Comparison of ENCODE assay signal across 9 mouse cellular contexts in genomic region chr17:72938026-72938795, GRCm38 (mm10). TPM values are rescaled to one million over a fixed set of nuclear protein-coding genes. Genes with fewer than 3 reads are reported as not detected.
DNase-seq lines count a peak whose midpoint lies in the region; ATAC-seq and TF ChIP-seq lines count a peak whose summit lies in the region.
"Had no signal": no experiment of that assay in that cellular context is flagged by ENCODE, and none has a peak within 500 bp of the region (broad histone marks: within the 10 kb centered on the region; RNA-seq: fewer than 3 reads in every experiment).

No protein-coding gene starts in this region.

- H3K9me3 ChIP-seq in lung, postnatal 0 days (ENCODE audit: low read length): no peaks in the 10 kb centered on the region
- no peaks in the 10 kb centered on the region for H3K9me3 ChIP-seq in hindbrain, embryonic 11.5 days (ENCODE audit: control insufficient read depth, low read length)

- no peak for TF ChIP-seq CTCF in layer of hippocampus, adult 2 months (conservative IDR thresholded peaks at IDR 0.05)
- TF ChIP-seq CTCF in lung, postnatal 0 days (IDR thresholded peaks at IDR 0.05): no peak

- DNase-seq in layer of hippocampus, adult 2 months (ENCODE audit: low spot score in 2 of 2): no peak
- DNase-seq in layer of hippocampus, postnatal 36 days: no peak
- DNase-seq in adipocyte (ENCODE audit: low spot score): peak; percentile 48
- DNase-seq in gastrocnemius, postnatal 25 days: peak; percentile 75
- DNase-seq in lung, postnatal 0 days (ENCODE audit: low spot score): no peak
- DNase-seq in hindbrain, embryonic 11.5 days (ENCODE audit: low spot score): no peak
- no peak for DNase-seq in thymus, postnatal 14 days
- no peak for DNase-seq in left cerebral cortex, postnatal 10 days (ENCODE audit: extremely low spot score in 1 of 2, low spot score in 2 of 2)
- DNase-seq: liver, postnatal 0 days had no signal

- H3K9ac ChIP-seq in lung, postnatal 0 days (replicated peaks; ENCODE audit: low read depth): no peak overlapping the region
- H3K9ac ChIP-seq in hindbrain, embryonic 11.5 days (ENCODE audit: low read depth, low read length): no peak overlapping the region
- H3K9ac ChIP-seq: liver, postnatal 0 days had no signal

- H3K4me3 ChIP-seq in layer of hippocampus, adult 2 months: no peak overlapping the region
- no peak overlapping the region for H3K4me3 ChIP-seq in lung, postnatal 0 days (ENCODE audit: low read depth, low read length)
- no peak overlapping the region for H3K4me3 ChIP-seq in hindbrain, embryonic 11.5 days (ENCODE audit: low read depth, low read length)

- intact Hi-C loops in left cerebral cortex, postnatal 10 days (cut with DNase I): no loop called here

- ATAC-seq in lung, postnatal 0 days: peak; percentile 23
- ATAC-seq in hindbrain, embryonic 11.5 days (ENCODE audit: low FRiP score): no peak
- ATAC-seq: liver, postnatal 0 days had no signal

- TF ChIP-seq EP300 in lung, postnatal 0 days (IDR thresholded peaks at IDR 0.05): no peak

- H3K27ac ChIP-seq in layer of hippocampus, adult 2 months: peak overlapping the region; percentile 69
- peak overlapping the region; percentile 14 for H3K27ac ChIP-seq in lung, postnatal 0 days (ENCODE audit: low read length)
- no peak overlapping the region for H3K27ac ChIP-seq in hindbrain, embryonic 11.5 days (ENCODE audit: low read depth, low read length)

- no peaks in the 10 kb centered on the region for H3K27me3 ChIP-seq in lung, postnatal 0 days (replicated peaks; ENCODE audit: insufficient read depth, low read length)
- H3K27me3 ChIP-seq in hindbrain, embryonic 11.5 days (ENCODE audit: control insufficient read depth, insufficient read depth, low read length): no peaks in the 10 kb centered on the region

- H3K36me3 ChIP-seq in lung, postnatal 0 days (ENCODE audit: insufficient read depth, low read length): 0 out of 2 replicates have a peak, but pooled peaks cover 4% of the 10 kb centered on the region
- H3K36me3 ChIP-seq in hindbrain, embryonic 11.5 days (ENCODE audit: control insufficient read depth, insufficient read depth, low read length): peaks cover 12% of the 10 kb centered on the region

- H3K4me1 ChIP-seq in lung, postnatal 0 days (ENCODE audit: insufficient read depth, low read depth, low read length): 0 out of 2 replicates have a peak, but pooled peaks cover 11% of the 10 kb centered on the region
- H3K4me1 ChIP-seq in hindbrain, embryonic 11.5 days (replicated peaks; ENCODE audit: control insufficient read depth, insufficient read depth, low read length): no peaks in the 10 kb centered on the region

- 55% methylated on average over 11 of the region's 11 CpGs for WGBS in lung, postnatal 0 days
- 91% methylated on average over 11 of the region's 11 CpGs for WGBS in hindbrain, embryonic 11.5 days

- H3K4me2 ChIP-seq in lung, postnatal 0 days (replicated peaks; ENCODE audit: low read depth, low read length): no peak overlapping the region
- H3K4me2 ChIP-seq in hindbrain, embryonic 11.5 days (replicated peaks; ENCODE audit: low read depth, low read length): no peak overlapping the region

RNA-seq across cellular contexts. Expression of gene Lbh, which starts 20.1 kb away (rescaled TPM):
- total RNA-seq in layer of hippocampus, adult 2 months (2021): 10 to 100 TPM; 31.4 to 34.8 TPM
- total RNA-seq in layer of hippocampus, postnatal 36 days (2021): 10 to 100 TPM; 32.6 to 35.7 TPM
- 10 to 100 TPM in 1 of 2 experiments, 1 to 10 TPM in 1; 7.7 to 10.5 TPM for total RNA-seq in gastrocnemius, postnatal 25 days (2021)
- polyA plus RNA-seq in lung, postnatal 0 days (2015; fragmentation: Nextera tagmentation; extraction: Ambion mirVana): 16.2 and 19.2 TPM in 2 replicates
- 7.0 and 8.6 TPM in 2 replicates for polyA plus RNA-seq in hindbrain, embryonic 11.5 days (2014; fragmentation: Nextera tagmentation; extraction: Ambion mirVana)
- 10 to 100 TPM; 43.7 to 46.9 TPM for total RNA-seq in left cerebral cortex, postnatal 10 days (2021)

Comparison
In these comparisons a context has a peak if more than half of its experiments do, and no peak if none do; other contexts are left out.
1. DNase-seq: peak in adipocyte (single experiment) and gastrocnemius, postnatal 25 days (single experiment); none in layer of hippocampus, adult 2 months (0 of 2), layer of hippocampus, postnatal 36 days (0 of 2), lung, postnatal 0 days (single experiment), hindbrain, embryonic 11.5 days (single experiment), thymus, postnatal 14 days (single experiment) and left cerebral cortex, postnatal 10 days (0 of 2).